Mouse (Mus musculus) right cerebral cortex, adult 2 months (tissue): ENCODE measurements at regions not wholly inside any gene's neighbourhood (a gene's known extent, or its start where the extent isn't known, plus 50 kb on each side); places are given as distances from the start of the nearest gene placed in this dataset.

ENCODE experiments used
- DNase-seq, 2 experiments: peaks; one replicate each; pipeline ENCODE4 v3.0.0; 2021 to 2022; ENCODE audit warnings: low spot score in 2 of 2

DNA sequence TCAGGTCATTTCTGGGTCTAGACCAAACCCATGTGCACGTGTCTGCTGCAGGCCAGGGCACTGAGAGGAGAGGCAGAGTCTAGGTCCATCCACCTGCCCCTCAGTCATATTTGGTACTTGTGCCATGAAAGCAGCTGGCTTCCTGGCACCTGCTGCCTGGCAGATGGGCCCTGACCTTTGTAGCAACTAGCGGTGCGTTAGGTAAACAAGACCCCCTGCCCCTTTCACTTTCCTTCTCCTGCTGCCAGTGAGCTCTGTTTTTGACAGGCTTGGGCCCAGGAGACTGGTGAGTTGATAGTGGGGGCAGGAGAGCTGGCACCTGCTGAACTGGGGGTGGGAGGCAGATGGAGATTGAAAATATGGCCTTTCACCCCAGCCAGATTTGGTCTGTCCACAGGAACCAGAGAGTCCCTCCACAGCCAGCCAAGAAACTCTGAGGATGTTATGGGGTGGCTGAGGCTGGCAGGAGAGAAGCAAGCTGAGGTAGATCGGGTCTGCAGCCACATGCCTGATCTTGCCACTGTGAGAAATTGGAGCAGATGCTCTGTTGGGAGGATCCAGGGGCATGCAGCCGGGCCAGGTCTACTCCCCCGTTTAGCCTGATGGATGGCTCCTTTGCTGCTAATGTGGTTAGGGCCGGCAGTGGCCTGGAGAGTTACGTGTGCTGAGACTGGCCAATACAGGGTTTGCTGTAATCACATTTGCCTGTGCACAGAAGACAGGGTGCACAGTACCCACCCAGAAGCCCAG lies 316.6 kb upstream of the 4931429L15Rik start:
- no peak for DNase-seq

DNA sequence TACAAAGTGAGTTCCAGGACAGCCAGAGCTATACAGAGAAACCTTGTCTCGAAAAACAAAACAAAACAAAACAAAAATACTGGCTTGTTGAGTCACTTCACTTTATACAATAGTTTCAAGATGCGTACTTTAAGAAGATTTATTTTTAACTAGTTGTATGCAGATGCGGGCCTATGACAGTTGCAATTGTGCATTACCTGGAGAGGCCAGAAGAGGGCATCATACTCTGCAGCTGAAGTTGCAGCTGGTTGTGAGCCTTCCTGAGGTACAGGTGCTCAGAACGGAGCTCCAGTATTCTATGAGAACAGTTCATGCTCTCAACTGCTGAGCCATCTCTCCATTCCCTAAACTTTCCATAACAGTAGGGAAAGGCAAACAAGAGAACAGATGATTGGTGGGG lies 314.2 kb upstream of the 4931429L15Rik start:
- no peak for DNase-seq

DNA sequence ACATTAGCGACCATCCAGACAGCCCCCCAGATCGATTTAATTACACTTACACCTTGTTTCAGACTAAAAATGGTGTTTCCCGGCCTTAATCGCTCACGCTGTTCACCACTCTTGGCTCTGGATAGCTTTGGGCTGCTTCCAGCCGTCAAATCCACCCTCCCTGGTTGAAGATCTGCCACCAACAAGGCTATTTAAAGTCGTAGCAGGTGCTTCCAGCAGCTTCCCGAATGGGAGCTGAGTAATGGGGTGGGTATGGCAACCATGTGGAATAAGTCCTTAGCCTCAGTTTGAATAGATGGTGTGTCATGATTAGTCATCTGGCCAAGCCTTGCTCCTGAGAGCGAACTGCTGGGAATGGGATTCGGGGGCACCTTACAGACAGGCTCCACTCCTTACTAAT lies 312.8 kb upstream of the 4931429L15Rik start:
- peak; percentile 80 to 85 for DNase-seq

DNA sequence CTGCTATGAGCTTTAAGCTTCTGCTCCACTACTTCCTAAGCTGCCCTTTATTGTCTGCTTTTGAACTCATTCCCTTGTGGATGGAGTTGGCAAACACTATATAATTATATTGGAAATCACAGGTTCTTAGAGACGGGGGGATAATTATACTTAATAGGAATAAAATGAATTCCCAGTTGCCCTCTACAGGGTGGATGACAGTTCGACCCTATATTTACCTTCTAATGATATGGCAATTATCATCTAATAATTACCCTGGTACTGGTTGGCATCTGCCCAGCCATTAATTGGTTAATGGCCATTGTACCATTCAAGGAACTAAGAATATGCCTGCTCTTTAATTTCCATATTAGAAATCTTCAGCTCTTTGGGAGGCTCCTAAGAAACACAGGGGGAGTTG lies 302.5 kb upstream of the 4931429L15Rik start:
- DNase-seq: no peak

DNA sequence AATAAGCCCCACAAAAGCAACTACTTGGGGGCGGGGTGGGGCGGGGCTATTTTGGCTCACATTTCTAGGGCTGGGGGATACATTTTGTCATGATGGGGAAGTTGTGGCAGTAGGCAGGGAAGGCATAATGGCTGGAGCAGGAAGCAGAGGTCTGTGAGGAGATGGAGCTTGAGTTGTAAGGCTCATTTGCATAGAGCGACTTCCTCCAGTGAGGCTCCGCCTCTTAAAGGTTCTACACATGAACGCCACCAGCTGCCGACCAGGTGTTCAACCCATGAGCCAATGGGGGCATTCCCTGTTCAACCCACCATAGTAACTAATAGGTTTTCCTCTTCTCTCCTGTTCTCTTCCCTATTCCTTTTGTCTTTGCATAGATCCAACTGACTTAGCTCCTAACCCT lies 302.1 kb upstream of the 4931429L15Rik start:
- DNase-seq: no peak

DNA sequence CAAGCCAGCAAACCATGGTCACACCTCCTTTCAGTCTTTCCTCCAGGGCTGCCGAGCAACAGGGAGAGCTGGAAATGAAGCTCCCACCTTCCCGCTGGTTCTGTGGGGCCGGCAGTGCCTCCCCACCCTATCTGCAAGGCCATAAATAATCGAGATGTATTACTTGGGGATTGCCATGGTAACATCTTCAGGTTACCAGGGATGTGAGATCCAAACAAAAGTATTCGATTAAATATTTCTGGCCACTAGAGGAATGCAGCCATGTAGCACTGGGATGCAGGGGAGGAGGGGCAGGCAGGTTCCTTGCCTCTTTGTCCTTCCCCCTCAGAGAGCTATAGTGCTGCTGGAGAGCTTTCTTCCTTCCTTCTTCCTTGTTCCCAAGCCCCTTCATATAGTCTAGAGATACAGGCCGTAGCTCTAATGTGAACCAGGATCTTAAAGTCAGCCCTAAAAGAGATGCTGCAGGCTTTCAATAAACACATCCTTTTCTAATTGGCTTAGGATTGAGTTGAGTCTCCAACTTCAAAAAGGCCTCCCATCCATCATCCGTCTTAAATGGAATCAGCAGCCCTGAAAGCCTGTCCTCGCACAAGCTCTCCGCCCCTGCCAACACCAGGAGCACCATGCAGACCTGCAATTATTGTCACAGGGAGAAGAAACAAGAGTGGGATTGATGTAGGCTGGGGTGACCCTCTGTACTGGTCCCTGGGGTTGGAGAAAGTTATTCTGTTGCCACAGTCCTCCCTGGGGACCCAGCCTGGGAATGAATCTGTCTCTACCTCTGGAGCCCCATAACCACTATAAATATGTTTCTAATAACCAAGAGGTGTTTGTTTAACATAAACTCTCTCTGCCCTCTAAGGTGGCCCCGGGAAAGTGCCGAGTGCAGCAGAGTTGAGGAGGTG lies 290.6 kb upstream of the 4931429L15Rik start:
- peak in 1 of 2 experiments; percentile 35 for DNase-seq

DNA sequence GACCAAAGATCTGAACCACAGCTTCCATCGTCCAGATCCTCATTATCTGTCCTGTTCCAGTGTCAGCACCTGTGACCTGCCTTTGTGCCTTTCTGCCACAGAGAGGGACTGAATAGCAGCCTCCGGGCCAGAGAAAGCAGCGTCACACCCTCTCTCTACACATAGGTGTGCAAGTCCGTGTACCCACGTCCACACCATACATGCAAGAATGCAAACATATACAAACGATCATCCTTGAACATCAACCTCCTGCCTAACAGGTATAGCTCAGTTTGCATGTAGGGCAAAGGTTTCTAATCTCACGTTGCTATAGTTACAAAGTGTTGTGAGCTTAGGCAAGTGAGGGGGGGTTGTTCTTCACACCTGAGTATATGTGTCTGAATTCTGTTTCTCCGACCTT lies 288.9 kb upstream of the 4931429L15Rik start:
- no peak for DNase-seq

DNA sequence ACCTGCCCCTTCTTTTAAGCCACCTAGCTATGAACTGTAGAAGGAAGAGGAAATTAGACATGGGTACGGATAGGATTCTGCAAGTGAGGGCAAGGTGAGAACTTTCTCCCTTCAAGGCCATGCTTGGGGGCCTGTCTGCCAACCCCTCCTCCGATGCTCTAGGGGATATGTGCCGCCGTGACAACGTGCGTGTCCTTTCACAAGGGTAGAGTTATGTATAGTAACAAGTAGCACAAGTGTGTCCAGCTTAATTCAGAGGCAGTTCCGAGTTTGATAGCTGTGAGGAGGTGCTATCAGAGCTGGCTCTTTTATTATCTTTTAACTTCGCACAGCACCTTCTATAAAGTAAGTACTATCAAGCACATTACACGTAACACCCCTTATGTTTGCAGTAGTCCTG lies 281.0 kb upstream of the 4931429L15Rik start:
- no peak for DNase-seq

DNA sequence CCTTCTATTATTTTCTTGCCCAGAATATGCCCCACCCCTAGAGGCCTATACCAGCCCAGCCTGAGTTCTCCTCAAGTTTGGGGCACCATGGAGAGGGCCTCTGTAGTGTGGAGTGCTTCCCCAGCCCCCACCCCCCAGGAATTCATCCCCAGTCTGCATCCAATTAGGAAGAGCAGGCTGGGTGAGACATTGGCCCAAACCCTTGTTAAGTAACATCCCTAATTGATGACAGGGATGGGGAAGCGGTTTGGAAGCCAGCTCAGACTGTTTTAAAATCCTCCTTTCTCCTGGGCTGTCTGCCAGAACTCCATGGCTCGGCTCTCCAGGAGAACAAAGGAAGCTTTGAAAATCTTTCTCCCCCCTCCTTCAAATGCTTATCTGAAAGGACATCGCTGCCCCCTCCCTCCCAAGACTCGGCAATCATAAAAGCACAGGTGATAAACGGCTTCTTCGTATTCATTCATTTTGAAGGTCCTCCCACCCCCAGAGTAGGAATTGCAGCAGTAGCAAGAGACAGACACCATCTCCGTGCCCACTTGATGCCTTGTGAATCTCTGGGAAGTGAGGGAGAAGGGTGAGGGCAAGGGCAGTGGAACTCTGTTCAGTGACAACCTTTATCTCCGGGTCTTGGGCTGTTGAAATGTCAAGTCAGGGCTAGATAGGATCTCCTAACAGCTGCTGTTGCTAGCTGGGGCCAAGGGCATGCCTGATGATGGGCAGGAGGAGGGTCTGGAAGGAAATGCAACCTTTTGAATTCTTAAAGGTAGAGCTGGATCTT lies 280.3 kb upstream of the 4931429L15Rik start:
- peak; percentile 74 to 77 for DNase-seq

DNA sequence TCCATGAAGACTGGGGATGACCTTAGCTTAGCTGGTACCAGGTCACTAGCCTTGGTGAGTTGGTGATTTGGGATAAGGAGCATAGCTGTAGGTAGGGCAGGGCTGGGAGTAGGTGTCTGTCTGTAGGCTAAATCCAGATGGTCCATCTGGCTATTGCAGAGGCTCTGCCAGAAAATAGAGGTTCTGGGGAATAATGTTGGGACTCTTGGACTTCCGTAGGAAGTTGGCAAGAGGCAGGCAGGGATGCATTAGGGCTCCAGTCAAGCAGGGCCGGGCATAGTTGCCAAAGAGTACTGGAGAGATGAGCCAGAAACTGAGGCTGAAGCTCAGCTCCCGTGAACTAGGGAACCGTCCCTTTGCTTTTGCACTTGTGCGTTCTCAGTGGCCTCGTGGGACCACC lies 278.7 kb upstream of the 4931429L15Rik start:
- no peak for DNase-seq

DNA sequence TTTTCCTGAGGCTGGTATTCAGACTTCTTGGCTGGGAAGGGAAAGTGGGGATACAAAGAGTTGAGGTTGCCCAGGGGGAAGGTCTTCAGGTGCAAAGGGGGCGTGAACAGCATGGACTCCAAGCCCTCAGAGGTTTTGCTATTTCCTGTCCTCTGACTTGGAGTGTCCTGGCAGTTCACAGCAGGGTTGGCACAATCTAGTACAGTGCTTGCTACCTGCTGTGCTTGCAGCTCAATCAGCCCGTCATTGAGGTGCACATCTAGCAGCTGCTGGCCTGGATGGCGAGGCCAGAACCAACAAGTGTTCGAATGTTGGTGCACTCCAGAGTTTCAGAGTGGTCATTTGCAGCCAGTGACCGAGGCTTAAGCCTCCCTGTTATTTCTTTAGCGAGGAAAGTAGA lies 273.7 kb upstream of the 4931429L15Rik start:
- no peak for DNase-seq

DNA sequence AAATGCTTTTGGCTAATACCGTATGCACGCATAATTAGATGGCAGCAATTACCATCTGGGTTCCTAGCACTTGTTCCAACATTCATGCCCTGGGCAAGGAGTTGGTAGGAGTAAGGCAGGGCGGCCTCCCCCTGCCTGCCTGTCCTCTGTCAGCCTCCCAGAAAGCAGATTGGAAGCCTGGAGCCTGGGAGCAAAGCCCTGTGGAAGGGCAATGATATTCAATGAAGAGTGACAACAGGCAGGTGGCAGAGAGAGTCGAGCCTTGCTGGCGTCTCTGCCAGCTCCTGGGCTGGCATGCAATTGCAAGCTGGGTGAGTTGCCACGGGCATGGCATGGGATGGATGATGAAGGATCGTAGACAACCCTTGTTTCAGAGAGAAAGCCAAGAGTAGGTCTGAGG lies 273.1 kb upstream of the 4931429L15Rik start:
- DNase-seq: no peak

DNA sequence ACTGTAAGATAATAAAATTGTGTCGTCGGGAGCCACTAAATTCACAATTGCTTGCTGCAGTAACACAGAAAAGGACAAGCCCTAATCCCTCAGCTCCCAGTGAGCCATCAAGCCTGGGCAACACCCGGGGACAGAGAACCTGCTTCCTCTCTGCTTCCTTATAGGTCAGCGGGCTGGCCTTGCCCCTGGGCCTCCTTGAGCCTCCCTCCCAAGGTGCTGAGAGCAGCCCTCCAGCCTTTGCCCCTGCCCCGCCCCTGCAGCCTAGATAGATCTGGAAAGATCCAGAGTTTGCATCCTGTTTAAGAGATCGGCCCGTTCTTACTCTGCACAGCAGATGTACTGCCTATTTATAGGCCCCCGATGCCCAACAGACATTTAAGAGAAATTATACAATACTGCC lies 267.0 kb upstream of the 4931429L15Rik start:
- DNase-seq: no peak

DNA sequence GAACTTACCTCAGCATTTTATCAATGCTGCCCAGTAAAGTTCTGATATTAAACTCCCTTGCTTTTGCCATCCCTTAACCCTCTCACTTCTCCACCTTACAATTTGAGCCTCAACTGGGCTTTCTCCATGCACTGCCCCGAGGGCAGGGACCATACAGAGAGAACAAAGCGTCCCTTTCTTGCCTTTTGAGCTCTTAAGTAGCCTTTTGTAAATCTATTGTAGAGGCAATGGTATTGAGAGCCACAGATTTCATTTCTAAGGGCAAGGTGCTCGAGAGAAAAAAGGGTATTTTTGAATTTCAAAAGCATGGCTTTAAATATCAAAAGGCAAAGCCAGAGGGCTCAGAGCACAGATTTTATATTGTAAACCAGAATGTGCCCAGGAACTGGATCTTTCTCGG lies 262.1 kb upstream of the 4931429L15Rik start:
- no peak for DNase-seq

DNA sequence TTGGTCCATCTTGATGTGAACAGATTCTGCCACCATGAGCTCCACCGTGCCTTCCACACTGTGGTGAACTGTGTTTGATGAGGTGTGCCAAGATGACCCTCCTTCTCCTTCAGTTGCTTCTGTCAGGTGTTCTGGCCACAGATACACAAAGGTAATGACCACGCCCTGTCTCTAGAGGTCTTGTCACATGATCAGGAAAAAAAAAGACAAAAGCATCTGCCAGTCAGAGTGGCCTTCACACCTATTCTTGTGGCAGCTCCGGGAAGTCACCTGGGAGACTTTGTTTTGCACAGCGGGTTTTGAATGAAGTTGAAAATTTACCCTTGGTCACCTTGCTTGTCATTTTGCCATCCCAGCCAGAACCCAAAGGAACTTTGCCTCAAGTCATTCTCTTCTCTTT lies 242.5 kb upstream of the 4931429L15Rik start:
- DNase-seq: no peak

DNA sequence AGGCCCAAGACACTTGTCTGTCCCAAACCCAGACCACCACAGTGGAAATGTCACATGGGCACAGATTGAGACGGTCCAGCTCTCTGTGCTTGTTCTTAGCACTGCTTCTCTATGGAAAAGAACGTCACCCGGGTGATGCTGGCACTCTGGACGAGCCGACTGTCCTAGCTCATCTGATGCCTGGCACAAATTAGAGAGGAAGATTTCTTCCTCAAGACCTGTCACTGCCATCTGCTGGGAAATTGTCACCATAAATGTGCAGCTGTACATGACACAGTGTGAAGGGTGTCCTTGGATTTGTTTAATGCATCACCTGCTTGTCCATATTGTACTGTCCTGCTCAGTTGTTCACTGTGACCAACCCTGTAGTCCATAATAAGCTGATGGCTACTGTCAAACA lies 238.7 kb upstream of the 4931429L15Rik start:
- no peak for DNase-seq

DNA sequence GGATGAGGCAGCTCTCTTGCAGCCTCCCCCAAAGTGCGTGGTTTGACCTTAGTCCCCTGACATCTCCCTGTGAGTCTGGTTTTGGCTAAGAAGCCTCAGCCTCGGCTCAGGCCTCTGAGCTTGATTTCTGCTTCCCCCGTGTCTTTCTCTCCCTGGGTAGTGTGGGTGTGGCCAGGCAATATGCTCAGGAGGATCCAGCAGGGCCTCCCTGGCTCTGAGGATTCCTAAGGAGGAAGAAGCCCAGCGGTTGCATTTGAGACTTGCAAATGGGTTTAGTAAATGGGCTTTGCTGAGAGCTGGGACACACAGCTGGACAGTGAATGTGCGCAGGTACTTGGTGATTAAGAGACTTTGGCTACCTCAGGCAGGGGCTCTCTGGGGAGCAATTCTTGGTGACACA lies 238.0 kb upstream of the 4931429L15Rik start:
- no peak for DNase-seq

DNA sequence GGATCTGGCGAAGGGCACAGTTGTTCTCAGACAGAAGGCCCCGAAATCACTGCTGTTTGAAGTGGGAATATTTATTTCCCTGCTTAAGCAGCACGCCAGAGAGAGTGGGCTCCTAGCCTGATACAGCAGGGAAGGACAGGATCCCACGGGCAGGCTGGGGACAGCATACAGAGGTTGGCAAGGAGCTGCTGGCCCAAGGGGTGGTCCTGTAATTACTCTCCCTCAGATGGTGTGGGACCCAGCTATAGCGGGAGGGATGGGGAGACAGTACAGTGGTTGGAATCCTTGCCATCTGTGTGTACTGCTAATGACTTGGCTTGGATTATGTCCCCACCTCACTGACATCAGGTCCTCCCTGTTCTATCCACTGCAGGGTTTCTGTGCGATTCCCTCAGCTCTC lies 235.4 kb upstream of the 4931429L15Rik start:
- no peak for DNase-seq

DNA sequence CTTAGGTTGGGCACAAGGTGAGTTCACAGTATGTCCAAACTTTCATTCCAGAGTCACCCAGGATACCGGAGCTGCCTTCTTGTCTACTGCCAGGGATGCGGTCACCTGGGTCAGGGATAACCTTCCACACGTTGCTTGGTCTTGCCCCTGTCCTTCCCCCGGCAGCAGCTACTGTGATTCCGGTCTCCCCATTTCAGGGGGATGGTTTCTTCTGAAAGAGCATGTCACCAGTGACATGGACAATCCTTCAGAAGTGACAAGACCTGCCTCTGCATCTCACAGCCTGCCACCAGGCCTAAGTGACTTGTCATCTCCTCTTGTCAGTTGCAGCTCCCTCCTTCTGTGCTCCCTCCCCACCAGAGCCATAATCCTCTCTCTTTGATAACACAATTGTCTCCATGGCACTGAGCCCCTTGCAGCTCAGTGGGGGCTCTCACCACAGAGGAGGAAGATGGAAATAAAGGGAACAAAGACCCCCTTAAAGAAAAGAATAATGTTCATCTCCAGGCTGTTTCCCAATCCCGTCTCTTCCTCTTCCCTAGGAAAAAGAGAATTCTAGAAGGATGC lies 234.9 kb upstream of the 4931429L15Rik start:
- no peak for DNase-seq

DNA sequence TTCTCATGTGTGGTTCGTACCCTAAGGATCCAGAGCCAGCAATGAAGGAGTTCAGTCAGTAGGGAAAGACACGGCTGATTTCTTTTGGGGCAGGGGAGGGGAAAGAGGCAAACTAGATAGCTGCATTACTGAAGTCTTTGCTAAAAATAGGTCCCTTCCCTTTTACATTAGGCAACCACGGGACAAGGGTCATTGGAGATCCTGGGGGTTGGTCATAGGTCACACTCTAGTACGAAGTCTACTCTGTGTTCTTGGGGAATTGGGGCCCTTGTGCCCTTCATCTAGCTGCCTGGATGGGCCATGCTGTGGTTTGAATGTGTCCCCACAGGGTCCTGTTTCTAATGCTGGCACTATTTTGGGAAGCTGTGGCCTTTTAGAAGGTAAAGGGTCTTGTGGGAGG lies 229.6 kb upstream of the 4931429L15Rik start:
- no peak for DNase-seq

DNA sequence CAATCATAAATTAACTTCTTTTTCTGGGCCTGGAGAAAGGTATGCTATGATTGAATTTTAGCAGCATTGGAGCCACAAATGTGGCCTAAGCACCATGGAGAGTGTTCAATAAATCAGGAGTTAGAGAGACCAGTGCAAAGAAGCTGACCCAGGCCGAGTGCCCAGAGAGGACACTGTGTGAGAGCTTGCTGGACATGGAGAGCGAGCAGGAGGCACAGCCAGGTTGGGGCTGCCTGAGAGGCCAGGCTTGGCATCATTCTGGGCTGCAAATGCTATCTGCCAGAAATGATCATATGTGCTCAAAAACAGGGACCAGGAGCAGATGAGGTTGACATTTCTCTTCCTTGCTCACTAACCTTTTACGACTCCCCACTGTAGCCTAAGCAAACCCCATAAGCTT lies 224.5 kb upstream of the 4931429L15Rik start:
- no peak for DNase-seq

DNA sequence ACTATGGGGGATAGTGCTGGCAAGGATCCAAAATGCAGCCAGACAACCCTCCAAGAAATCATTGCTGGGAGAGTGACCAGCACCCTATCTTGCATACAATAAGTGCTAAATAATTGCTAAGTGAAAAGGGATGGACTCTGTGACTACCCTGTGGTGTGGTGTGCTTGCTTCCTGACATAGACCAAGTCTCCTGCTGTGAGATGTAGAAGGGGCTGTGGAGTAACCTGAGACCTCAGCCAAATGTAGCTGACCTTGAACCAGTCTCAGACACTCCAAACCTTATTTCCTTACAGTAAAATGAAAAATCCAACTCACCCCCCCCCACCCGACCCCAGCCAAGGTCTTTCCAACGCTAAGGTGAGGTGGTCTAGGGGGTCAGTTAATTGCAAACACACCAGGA lies 221.2 kb upstream of the 4931429L15Rik start:
- DNase-seq: no peak
